Mouse (Mus musculus): Measurements from ENCODE around the gene Nmnat3. TPM values are rescaled to one million over a fixed set of nuclear protein-coding genes. Genes with fewer than 3 reads are reported as not detected.

Gene Nmnat3
- polyA plus RNA-seq, 1 experiment from 2014 or later: 4.2 TPM

DNA sequence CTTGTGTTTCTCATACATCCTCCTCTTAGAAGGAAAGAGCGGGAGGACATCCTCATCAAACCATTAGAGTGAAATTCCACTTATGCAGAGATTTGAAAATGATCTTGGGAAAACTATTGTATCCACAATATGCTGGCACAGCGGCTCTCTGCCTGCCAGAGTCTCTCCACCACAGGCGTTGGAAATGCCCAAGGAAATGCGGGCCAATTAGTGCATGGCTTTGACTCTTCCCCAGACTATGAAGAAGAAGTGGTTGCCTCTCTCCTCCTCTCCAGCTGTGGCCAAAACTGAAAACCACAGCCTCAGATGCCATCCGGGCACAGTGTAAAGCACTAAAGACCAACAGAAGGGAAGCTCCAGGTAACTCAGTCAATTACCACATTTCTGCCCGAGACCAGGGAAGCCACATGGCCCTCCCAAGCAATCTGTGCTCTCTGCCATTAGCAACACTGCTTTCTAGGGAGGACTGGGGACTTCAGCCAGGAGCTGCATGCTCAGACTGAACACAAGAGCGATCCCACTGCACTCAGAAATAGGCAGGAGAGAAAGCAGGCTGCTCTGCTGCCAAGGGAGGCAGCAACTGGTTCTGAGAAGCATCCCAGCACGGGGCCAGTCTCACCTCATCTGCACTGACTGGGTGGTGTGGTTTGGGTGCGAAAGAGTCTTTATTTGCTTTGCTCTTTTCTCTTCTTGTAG is 1.5 kb upstream of the Nmnat3 start:
- 78% methylated on average over 9 of the region's 9 CpGs for WGBS
- no peaks in the 10 kb centered on the region for H3K36me3 ChIP-seq
- ATAC-seq (ENCODE audit: insufficient number of reproducible peaks, insufficient read depth, low FRiP score, low TSS enrichment, low read depth): no peak
- H3K4me2 ChIP-seq: no peak overlapping the region
- 0 out of 2 replicates have a peak, but pooled peaks cover 3% of the 10 kb centered on the region for H3K4me1 ChIP-seq (replicated peaks)
- no peak overlapping the region for H3K9ac ChIP-seq (replicated peaks)
- no peaks in the 10 kb centered on the region for H3K9me3 ChIP-seq
- 0 out of 2 replicates have a peak, but pooled peaks cover 3% of the 10 kb centered on the region for H3K27me3 ChIP-seq
- no peak overlapping the region for H3K27ac ChIP-seq
- no peak overlapping the region for H3K4me3 ChIP-seq (replicated peaks)

DNA sequence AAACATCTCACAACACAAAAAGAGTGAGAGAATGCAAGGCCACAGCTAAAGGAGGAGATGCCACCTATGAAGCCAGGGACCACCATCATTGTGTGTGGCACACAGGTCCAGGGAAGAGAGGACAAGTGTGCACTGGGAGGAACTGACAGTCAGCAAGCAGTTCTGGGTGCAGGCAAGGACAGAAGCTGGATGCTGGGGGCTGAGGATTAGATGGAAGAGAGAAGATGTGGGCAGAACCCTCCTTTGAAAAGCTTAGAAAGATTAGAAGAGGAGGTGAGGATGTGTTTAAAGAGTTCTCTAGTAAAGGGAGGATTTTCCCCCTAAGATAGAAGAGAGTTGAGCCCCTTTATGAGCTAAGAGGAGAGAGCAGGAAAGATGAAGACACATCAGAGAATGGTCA is 2.4 kb downstream of the Nmnat3 start:
- ATAC-seq (ENCODE audit: insufficient number of reproducible peaks, insufficient read depth, low FRiP score, low TSS enrichment, low read depth): no peak

DNA sequence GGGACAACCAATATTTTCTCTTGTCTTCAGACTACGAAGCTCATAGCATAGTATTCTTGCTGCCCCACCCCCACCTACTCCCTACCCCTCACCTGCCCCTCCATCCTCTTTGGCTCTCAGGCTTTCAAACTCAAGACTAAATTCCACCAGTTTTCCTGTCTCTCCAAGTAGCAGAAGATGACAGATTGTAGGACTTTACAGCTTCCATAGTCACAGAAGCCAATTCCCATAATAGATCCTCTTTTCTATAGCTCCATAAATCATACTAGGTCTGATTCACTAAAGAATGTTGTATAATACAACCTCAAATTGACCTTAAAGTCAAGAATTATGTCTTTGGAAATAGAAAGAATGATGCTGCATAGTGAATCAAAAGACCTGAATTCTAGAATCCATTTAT is 3.4 kb downstream of the Nmnat3 start:
- ATAC-seq (ENCODE audit: insufficient number of reproducible peaks, insufficient read depth, low FRiP score, low TSS enrichment, low read depth): no peak
- H3K9me3 ChIP-seq: no peaks in the 10 kb centered on the region
- H3K4me3 ChIP-seq (replicated peaks): no peak overlapping the region
- no peaks in the 10 kb centered on the region for H3K36me3 ChIP-seq
- WGBS: 89% methylated on average over 1 of the region's 1 CpGs
- 0 out of 2 replicates have a peak, but pooled peaks cover 3% of the 10 kb centered on the region for H3K27me3 ChIP-seq
- no peak overlapping the region for H3K27ac ChIP-seq
- no peak overlapping the region for H3K9ac ChIP-seq (replicated peaks)
- H3K4me1 ChIP-seq (replicated peaks): no peaks in the 10 kb centered on the region
- no peak overlapping the region for H3K4me2 ChIP-seq

More for the DNA sequence above, 2.4 kb downstream of the Nmnat3 start:
- Histone ChIP-seq H3K9ac (replicated peaks) (no peak overlapping the region), H3K36me3 (no peaks in the 10 kb centered on the region), H3K9me3 (no peaks in the 10 kb centered on the region), H3K27me3 (0 out of 2 replicates have a peak, but pooled peaks cover 3% of the 10 kb centered on the region), H3K27ac (no peak overlapping the region), H3K4me2 (no peak overlapping the region), H3K4me1 (replicated peaks) (no peaks in the 10 kb centered on the region), H3K4me3 (replicated peaks) (no peak overlapping the region)

DNA sequence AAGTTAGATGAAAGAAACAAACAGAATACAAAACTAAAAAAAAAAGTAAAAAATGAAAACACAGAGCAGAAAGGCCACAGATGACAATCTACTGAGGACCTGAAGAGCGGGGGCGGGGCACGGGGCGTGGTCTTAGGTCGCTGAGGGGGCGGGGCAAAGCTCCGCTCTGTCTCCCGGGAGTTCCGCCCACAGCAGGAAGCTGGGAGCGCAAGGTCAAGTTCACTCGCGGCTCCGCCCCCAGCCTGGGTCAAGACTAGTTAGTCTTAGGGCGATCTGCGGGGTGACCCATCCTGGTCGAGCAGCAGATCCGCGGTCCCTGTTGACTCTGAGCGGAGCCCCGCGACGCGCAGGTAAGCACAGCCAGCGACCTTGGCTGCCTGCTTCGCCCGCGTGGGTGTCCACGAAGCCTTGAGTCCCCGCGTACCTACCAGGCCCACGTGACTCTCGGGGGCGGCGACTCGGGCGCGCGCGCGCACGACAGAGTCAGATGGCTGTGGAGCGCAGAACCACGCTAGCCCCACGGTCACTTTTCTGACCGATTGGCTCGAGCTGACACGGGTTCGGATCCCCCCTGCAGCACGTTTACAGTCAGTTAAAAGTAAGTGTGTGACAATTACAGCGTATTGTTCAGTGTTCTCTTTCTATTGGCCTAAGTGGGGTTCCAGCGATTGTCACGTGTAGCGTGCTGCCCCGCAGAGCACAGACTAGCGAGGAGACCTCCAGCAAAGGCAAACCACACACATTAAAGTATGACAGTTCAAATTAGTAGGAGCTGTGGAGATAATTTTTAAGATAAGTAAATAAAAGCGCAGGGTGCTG is 9.4 kb downstream of the Nmnat3 start:
- Histone ChIP-seq H3K4me2 (peak overlapping the region; percentile 74), H3K9me3 (no peaks in the 10 kb centered on the region), H3K4me1 (replicated peaks) (peaks cover 9% of the 10 kb centered on the region), H3K27me3 (no peaks in the 10 kb centered on the region), H3K4me3 (replicated peaks) (peak overlapping the region; percentile 47), H3K9ac (replicated peaks) (peak overlapping the region; percentile 31), H3K27ac (0 out of 2 replicates have a peak overlapping the region, but pooled peaks have one; percentile 1), H3K36me3 (no peaks in the 10 kb centered on the region)
- 1% methylated on average over 56 of the region's 56 CpGs for WGBS
- ATAC-seq (ENCODE audit: insufficient number of reproducible peaks, insufficient read depth, low FRiP score, low TSS enrichment, low read depth): peak; percentile 74

DNA sequence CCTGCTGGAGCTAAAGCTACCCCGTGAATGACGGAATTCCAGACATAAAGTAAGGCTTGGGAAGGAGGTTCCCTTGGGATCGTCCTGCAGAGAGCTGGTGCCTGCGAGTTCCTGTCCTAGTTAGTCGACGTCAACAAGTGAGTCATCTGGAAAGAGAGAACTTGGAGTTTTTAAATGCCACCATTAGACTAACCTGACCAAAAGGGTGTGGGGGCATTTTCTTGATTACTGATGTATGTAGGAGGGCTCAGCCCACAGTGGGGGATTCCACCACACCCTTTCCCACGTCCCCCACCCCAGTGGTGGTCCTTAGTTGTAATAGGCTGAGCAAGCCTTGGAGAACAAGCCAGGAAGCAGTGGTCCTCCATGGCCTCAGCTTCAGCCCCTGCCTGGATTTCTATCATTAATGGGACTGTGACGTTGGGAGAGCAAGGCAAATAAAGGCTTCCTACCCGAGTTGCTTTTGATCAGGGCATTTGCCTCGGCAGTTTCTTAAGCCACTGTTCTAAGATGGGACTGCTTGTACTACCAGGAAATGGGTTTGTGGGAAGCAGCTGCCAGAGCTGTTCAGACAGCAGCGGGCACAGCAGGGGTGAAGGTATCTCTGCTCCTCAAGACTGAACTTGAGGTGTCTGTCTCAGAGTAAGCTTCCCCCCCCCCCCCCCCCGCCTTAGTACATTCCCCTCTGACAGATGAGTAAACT is 10.2 kb downstream of the Nmnat3 start:
- WGBS: 12% methylated on average over 12 of the region's 12 CpGs
- Histone ChIP-seq H3K27me3 (no peaks in the 10 kb centered on the region), H3K4me1 (replicated peaks) (peaks cover 9% of the 10 kb centered on the region), H3K4me3 (replicated peaks) (peak overlapping the region; percentile 47), H3K9me3 (no peaks in the 10 kb centered on the region), H3K27ac (no peak overlapping the region), H3K36me3 (no peaks in the 10 kb centered on the region), H3K4me2 (peak overlapping the region; percentile 74), H3K9ac (replicated peaks) (peak overlapping the region; percentile 31; the same call in 1 of the 2 replicates)
- ATAC-seq (ENCODE audit: insufficient number of reproducible peaks, insufficient read depth, low FRiP score, low TSS enrichment, low read depth): peak; percentile 27; the same call in 1 of the 2 replicates

DNA sequence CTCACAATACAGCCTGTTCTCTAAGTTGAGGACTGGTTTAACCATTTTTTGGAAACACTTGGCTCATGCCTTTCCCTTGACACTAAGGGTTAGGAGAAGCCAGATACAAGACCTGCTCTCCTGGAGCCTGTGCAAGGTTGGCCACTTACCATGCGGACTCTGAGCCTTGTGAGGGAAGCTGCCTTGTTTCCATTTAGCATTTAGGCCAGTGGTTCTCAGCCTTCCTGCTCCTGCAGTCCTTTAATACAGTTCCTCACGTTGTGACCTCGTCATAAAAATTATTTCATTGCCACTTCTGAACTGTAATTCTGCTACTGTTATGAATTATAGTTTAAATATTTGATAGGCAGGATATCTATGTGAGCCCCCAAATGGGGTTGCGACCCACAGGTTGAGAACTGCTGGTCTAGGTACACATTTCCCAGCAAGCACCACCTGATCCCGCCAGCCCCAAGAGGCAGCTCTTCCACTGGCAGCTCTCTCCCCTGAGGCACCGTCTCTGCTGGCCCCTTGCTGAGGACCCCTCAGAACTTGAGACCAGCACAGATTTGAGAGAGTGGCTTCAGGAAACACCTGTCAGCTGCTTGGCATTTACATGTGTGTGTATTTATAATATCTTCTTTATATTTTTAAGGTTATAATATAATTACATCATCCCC is 10.8 kb downstream of the Nmnat3 start:
- H3K4me3 ChIP-seq (replicated peaks): no peak overlapping the region
- WGBS: 68% methylated on average over 6 of the region's 6 CpGs
- no peaks in the 10 kb centered on the region for H3K9me3 ChIP-seq
- no peaks in the 10 kb centered on the region for H3K36me3 ChIP-seq
- peaks cover 9% of the 10 kb centered on the region for H3K4me1 ChIP-seq (replicated peaks)
- H3K4me2 ChIP-seq: peak overlapping the region; percentile 74; the same call in 1 of the 2 replicates
- no peak overlapping the region for H3K27ac ChIP-seq
- H3K27me3 ChIP-seq: no peaks in the 10 kb centered on the region
- ATAC-seq (ENCODE audit: insufficient number of reproducible peaks, insufficient read depth, low FRiP score, low TSS enrichment, low read depth): no peak
- no peak overlapping the region for H3K9ac ChIP-seq (replicated peaks)

DNA sequence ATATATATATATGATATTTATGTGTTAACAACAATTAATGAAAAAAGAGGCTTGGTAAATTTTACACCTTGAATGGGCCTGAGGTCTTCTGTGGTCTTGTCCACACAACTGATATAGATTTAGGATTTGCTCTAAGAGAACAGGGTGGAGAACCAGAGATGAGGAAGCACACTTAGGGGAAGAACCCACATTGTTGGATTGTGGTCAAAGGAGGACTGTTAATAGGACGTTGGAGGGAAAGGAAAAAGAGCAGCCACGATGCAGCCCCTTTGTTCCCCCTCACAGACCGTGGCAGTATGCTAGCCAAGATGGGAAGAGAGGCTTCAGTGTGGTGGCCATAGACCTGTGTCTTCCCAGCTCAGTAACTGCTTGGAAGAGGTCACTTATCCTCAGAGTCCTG is 11.5 kb downstream of the Nmnat3 start:
- WGBS: 88% methylated on average over 3 of the region's 3 CpGs
- Histone ChIP-seq H3K36me3 (no peaks in the 10 kb centered on the region), H3K9ac (replicated peaks) (no peak overlapping the region), H3K9me3 (no peaks in the 10 kb centered on the region), H3K27me3 (no peaks in the 10 kb centered on the region), H3K4me3 (replicated peaks) (no peak overlapping the region), H3K27ac (no peak overlapping the region), H3K4me2 (no peak overlapping the region), H3K4me1 (replicated peaks) (peaks cover 9% of the 10 kb centered on the region)
- no peak for ATAC-seq (ENCODE audit: insufficient number of reproducible peaks, insufficient read depth, low FRiP score, low TSS enrichment, low read depth)

DNA sequence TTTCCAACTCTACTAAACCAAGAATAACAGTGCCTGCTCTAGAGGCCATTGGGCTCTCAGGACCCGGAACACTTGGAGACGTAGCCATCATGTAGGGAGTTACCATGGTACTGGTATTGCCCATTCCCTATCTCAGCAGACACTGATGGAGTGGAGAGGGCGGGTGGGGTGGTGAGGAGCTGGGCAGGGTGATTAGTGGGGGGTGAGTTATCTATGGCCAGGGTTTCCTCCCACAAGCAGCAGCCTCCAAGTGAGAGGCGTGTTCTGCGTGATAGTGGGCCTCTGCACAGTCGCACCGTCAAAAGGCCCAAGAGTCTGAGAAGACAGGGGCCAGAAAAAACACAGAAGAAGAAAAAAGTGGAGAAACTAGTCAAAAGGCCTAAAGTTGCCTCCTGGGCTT is 12.0 kb downstream of the Nmnat3 start:
- Histone ChIP-seq H3K4me1 (replicated peaks) (peaks cover 9% of the 10 kb centered on the region), H3K27me3 (no peaks in the 10 kb centered on the region), H3K4me2 (no peak overlapping the region), H3K27ac (no peak overlapping the region), H3K9ac (replicated peaks) (no peak overlapping the region), H3K9me3 (no peaks in the 10 kb centered on the region), H3K36me3 (no peaks in the 10 kb centered on the region), H3K4me3 (replicated peaks) (no peak overlapping the region)
- ATAC-seq (ENCODE audit: insufficient number of reproducible peaks, insufficient read depth, low FRiP score, low TSS enrichment, low read depth): no peak
- WGBS: 80% methylated on average over 7 of the region's 7 CpGs

DNA sequence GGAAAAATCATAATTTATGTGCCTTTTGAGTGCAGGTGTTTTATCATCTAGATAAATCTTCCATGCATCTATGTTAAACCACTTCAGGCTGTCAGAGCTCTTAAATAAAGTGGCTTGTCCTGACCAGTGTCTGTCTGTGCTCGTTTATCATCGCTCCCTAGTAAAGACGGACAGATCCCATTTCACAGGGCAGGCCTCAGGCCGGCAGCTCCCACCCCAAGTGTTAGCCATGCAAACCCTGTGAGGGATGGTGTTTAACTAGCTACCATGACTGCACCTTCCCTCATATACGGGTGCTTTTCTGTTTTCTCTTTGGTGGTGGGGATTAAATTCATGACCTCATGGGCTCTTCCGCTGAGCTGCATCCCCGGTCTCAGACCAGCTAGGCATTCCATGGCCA is 13.3 kb downstream of the Nmnat3 start:
- Histone ChIP-seq H3K4me2 (no peak overlapping the region), H3K4me3 (replicated peaks) (no peak overlapping the region), H3K9ac (replicated peaks) (no peak overlapping the region), H3K36me3 (no peaks in the 10 kb centered on the region), H3K27ac (no peak overlapping the region), H3K4me1 (replicated peaks) (peaks cover 9% of the 10 kb centered on the region), H3K27me3 (no peaks in the 10 kb centered on the region), H3K9me3 (no peaks in the 10 kb centered on the region)
- ATAC-seq (ENCODE audit: insufficient number of reproducible peaks, insufficient read depth, low FRiP score, low TSS enrichment, low read depth): no peak
- 68% methylated on average over 7 of the region's 7 CpGs for WGBS

DNA sequence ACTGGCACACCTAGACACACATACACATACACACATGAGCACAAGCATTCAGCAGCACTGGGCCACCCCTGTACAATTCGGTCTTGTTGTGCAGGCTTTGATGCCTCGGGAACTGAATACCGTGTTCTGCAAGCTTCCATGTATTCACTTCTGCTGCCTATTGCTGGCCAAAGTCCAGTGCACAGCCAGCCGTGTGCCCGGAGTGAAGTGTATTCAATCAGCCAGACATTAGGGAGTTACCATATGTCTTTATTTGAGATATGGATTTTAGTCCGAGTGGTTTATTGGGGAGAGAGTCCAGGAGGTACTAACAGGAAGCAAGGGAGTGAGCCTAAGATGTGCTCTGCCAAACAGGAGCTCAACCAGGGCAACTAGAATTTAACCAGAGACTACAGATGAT is 19.8 kb downstream of the Nmnat3 start:
- no peaks in the 10 kb centered on the region for H3K27me3 ChIP-seq
- H3K36me3 ChIP-seq: no peaks in the 10 kb centered on the region
- H3K4me2 ChIP-seq: no peak overlapping the region
- H3K27ac ChIP-seq: no peak overlapping the region
- H3K4me3 ChIP-seq (replicated peaks): no peak overlapping the region
- H3K9ac ChIP-seq (replicated peaks): no peak overlapping the region
- H3K9me3 ChIP-seq: no peaks in the 10 kb centered on the region; the same call in 1 of the 2 replicates
- ATAC-seq (ENCODE audit: insufficient number of reproducible peaks, insufficient read depth, low FRiP score, low TSS enrichment, low read depth): no peak
- H3K4me1 ChIP-seq (replicated peaks): 0 out of 2 replicates have a peak, but pooled peaks cover 3% of the 10 kb centered on the region
- WGBS: 86% methylated on average over 6 of the region's 6 CpGs
